Mouse (Mus musculus): Measurements from ENCODE around the gene Ip6k2.

DNA sequence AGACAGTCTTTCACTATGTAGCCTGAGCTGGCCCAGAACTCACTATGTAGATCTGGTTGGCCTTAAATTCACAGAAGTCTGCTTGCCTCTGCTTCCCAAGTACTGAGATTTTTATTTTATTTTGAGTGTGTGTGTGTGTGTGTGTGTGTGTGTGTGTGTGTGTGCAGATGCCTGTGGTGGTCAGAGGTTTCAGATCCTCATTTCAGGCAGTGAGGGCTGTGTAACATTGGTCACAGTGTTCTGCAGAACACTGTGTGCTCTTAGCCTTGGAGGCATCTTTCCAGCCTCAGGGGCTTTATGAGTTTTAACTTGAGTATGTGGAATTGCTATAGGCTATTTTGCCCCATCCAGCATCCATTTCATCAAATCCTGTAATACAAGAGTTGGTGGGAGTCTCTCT lies 22.0 kb upstream of the Ip6k2 start:
- TF ChIP-seq TBP (conservative IDR thresholded peaks at IDR 0.05; ENCODE audit: low read depth, low read length) (no peak), CTCF (conservative IDR thresholded peaks at IDR 0.05 in 1 of 2, IDR thresholded peaks at IDR 0.05 in 1 of 2; ENCODE audit: low read depth in 2 of 2, low read length in 2 of 2) (no peak), POLR2A (IDR thresholded peaks at IDR 0.05; ENCODE audit: low read depth, low read length) (no peak), ZNF384 (IDR thresholded peaks at IDR 0.05; ENCODE audit: low read depth, low read length) (no peak), EP300 (IDR thresholded peaks at IDR 0.05; ENCODE audit: low read length) (peak; percentile 92), HCFC1 (IDR thresholded peaks at IDR 0.05; ENCODE audit: low read depth, low read length) (no peak), PAX5 (IDR thresholded peaks at IDR 0.05; ENCODE audit: low read length) (no peak), SIN3A (IDR thresholded peaks at IDR 0.05; ENCODE audit: low read length) (peak; percentile 40; the same call in 1 of the 2 replicates), MAX (IDR thresholded peaks at IDR 0.05; ENCODE audit: low read length) (no peak), UBTF (IDR thresholded peaks at IDR 0.05; ENCODE audit: low read depth, low read length) (no peak), MXI1 (IDR thresholded peaks at IDR 0.05; ENCODE audit: low read depth, low read length) (no peak), IRF4 (IDR thresholded peaks at IDR 0.05; ENCODE audit: low read depth, low read length) (peak; percentile 97)
